Mouse (Mus musculus) hindbrain, embryonic 16.5 days (tissue): ENCODE measurements around the gene Cdkn2d. TPM values are rescaled to one million over a fixed set of nuclear protein-coding genes. Genes with fewer than 3 reads are reported as not detected.

Source experiments
- ATAC-seq: fragments of 200-750 bp; cut with Nextera tagmentation; 2 replicates; pipeline ENCODE4 v1.8.0; 2017; ENCODE audit warnings: moderate TSS enrichment, moderate library complexity
- H3K27ac ChIP-seq: fragments of 300-500 bp; sonication (generic); 2 replicates; pipeline ENCODE4 v1.5.1; 2014; ENCODE audit warnings: low read depth, mild to moderate bottlenecking, control low read depth, low read length, moderate library complexity
- H3K27me3 ChIP-seq: fragments of 300-500 bp; sonication (generic); replicated peaks from 2 replicates; pipeline ENCODE4 v1.6.1; 2014; ENCODE audit warnings: low read length; ENCODE audit not compliant: control insufficient read depth, insufficient read depth
- H3K36me3 ChIP-seq: fragments of 300-500 bp; sonication (generic); 2 replicates; pipeline ENCODE4 v1.6.1; 2014; ENCODE audit warnings: mild to moderate bottlenecking, low read length, moderate library complexity, mixed read lengths; ENCODE audit not compliant: control insufficient read depth, insufficient read depth
- H3K4me1 ChIP-seq: fragments of 300-500 bp; sonication (generic); 2 replicates; pipeline ENCODE4 v1.6.1; 2014; ENCODE audit warnings: low read depth, low read length; ENCODE audit not compliant: control insufficient read depth, insufficient read depth
- H3K4me2 ChIP-seq: fragments of 300-500 bp; sonication (generic); 2 replicates; pipeline ENCODE4 v1.6.1; 2014; ENCODE audit warnings: mild to moderate bottlenecking, low read length, control low read depth, moderate library complexity
- H3K4me3 ChIP-seq: fragments of 300-500 bp; sonication (generic); 2 replicates; pipeline ENCODE4 v1.5.1; 2014; ENCODE audit warnings: mild to moderate bottlenecking, low read length, control low read depth, moderate library complexity
- H3K9ac ChIP-seq: fragments of 300-500 bp; sonication (generic); 2 replicates; pipeline ENCODE4 v1.6.1; 2014; ENCODE audit warnings: low read depth, mild to moderate bottlenecking, control low read depth, low read length, moderate library complexity
- H3K9me3 ChIP-seq: fragments of 300-500 bp; sonication (generic); 2 replicates; pipeline ENCODE4 v1.6.1; 2014; ENCODE audit warnings: mild to moderate bottlenecking, low read length, moderate library complexity; ENCODE audit not compliant: control insufficient read depth
- WGBS: fragments of 180-500 bp; shearing (Covaris S2); extraction: QIAGEN DNeasy Blood & Tissue Kit; methylation state at CpG from one replicate; pipeline ENCODE4 v1.1.7; 2014; 5-methylcytosine and 5-hydroxymethylcytosine counted together
- polyA plus RNA-seq: library from polyadenylated mRNA; unstranded; fragments of >200 nt; fragmentation: Nextera tagmentation; extraction: Ambion mirVana; gene quantifications from 2 replicates; pipeline ENCODE4 v1.2.1, GENCODE M21; 2015

Gene Cdkn2d
- polyA plus RNA-seq: 121 and 138 TPM in 2 replicates

DNA sequence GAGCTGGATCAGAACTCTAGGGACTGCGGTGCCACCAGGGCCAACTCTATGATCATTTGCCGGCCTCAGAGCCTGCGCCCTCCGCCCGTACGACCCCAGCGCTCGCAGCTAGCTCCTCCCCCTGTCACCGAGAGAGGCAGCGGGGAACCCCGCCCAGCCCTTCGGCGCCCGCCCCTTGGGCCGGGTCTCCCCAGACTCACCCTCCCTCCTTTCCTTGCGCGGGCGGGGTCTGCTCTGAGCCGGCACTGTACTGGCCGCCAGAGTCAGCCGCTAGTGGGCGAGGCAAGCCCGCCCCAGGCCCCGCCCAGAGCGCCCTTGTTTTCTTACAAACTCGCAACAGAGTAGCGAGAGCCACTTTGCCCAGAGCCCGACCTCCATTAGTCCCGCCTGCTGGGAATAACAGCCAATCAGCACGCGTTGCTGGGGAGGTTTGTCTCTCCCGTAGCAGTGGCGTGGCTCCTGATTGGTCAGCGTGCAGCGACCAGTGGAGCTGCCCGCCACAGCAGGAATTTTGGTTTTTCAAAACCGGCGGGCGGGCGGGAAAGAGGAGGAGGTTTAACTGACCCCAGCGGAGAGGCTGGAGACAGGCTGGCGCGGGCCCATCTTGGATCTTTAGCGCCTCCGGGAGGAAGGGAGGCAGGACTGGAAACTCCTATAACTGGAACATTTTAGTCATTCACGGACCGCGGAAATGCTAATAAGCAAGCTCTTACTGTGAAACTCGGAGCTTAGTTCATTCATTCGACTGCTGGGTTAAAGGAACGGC, at the start of gene Cdkn2d:
TSS of gene Cdkn2d (minus strand) at position 386 of the 766 bp plus-strand sequence.
- under 1% methylated on average over 46 of the region's 51 CpGs for WGBS
- Histone ChIP-seq H3K9ac (peak within 1 kb of the TSS; percentile 83), H3K9me3 (no peaks in the 10 kb centered on the region), H3K4me1 (peaks cover 30% of the 10 kb centered on the region), H3K4me2 (peak within 1 kb of the TSS; percentile 69), H3K27me3 (no peaks in the 10 kb centered on the region), H3K4me3 (peak within 1 kb of the TSS; percentile 62), H3K36me3 (no peaks in the 10 kb centered on the region), H3K27ac (peak within 1 kb of the TSS; percentile 83)
- peak; percentile 97 for ATAC-seq

DNA sequence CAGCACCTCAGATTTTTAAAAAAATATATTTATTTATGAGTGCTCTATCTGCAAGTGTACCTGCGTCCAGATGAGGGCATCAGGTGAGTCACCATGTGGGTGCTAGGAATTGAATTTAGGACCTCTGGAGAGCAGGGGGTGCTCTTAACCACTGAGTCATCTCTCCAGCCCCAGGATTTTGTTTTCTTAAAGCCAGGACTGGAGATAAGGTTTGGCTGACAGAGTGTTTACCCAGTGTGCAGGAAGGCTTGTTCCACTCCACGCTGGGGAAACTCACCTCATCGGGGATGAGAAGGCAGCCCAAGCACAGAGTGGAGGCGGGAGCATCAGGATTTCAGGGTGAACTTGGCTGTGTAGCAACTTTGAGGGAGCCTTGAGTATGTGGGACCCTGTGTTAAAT, 49.2 kb upstream of the Cdkn2d start:
- no peak overlapping the region for H3K27ac ChIP-seq
- no peaks in the 10 kb centered on the region for H3K27me3 ChIP-seq
- no peak overlapping the region for H3K4me2 ChIP-seq
- no peaks in the 10 kb centered on the region for H3K4me1 ChIP-seq
- ATAC-seq: no peak
- peaks cover 20% of the 10 kb centered on the region for H3K36me3 ChIP-seq
- 87% methylated on average over 4 of the region's 4 CpGs for WGBS
- no peak overlapping the region for H3K9ac ChIP-seq
- no peaks in the 10 kb centered on the region for H3K9me3 ChIP-seq
- no peak overlapping the region for H3K4me3 ChIP-seq

DNA sequence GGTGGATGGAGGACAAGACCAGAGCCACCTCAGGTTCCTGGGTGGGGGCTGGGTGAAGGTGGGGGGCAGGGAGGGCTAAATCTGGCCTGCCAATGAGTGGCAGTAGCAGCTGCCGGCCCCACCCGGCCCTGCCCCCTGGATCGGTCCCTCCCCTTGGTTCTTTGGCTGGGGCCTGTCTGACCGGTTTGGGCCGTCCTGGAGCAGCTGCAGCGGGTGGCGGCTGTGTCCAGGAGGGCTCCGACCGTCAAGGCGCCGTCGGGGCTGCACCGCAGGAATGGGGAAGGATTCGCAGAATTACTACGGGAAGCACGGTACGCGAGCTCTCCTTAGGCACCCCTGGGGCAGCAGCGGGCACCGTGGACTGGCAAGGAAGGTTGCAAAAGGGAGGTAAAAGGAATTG, 46.4 kb upstream of the Cdkn2d start:
- no peaks in the 10 kb centered on the region for H3K9me3 ChIP-seq
- H3K4me1 ChIP-seq: peaks cover 2% of the 10 kb centered on the region; the same call in 1 of the 2 replicates
- no peak overlapping the region for H3K27ac ChIP-seq
- H3K36me3 ChIP-seq: peaks cover 14% of the 10 kb centered on the region; the same call in 1 of the 2 replicates
- no peak overlapping the region for H3K4me3 ChIP-seq
- H3K27me3 ChIP-seq: no peaks in the 10 kb centered on the region
- ATAC-seq: no peak
- H3K4me2 ChIP-seq: no peak overlapping the region
- WGBS: 20% methylated on average over 20 of the region's 20 CpGs
- no peak overlapping the region for H3K9ac ChIP-seq

DNA sequence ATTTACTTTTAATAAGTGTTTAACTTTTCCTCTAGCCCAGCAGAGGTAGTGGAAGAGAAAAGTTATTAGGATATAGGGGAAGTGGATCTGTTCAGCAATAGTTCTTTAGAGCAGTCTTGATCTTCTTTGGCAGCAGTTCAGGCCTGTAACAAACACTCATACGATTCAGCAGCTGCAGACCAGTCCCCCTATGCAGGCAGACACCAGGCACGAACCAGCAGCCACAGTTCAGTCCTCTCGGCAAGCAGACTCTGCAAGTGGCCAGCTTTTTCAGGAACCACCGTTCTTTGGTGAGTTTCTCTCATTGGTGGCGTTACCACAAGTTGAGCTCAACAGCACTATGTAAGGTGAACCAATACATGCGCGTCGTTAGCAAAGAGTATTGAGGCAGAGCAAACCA, 45.3 kb upstream of the Cdkn2d start:
- WGBS: 83% methylated on average over 8 of the region's 8 CpGs
- Histone ChIP-seq H3K4me2 (no peak overlapping the region), H3K9ac (no peak overlapping the region), H3K27me3 (no peaks in the 10 kb centered on the region), H3K4me1 (peaks cover 2% of the 10 kb centered on the region; the same call in 1 of the 2 replicates), H3K9me3 (no peaks in the 10 kb centered on the region), H3K36me3 (peaks cover 5% of the 10 kb centered on the region; the same call in 1 of the 2 replicates), H3K27ac (no peak overlapping the region), H3K4me3 (no peak overlapping the region)
- no peak for ATAC-seq

DNA sequence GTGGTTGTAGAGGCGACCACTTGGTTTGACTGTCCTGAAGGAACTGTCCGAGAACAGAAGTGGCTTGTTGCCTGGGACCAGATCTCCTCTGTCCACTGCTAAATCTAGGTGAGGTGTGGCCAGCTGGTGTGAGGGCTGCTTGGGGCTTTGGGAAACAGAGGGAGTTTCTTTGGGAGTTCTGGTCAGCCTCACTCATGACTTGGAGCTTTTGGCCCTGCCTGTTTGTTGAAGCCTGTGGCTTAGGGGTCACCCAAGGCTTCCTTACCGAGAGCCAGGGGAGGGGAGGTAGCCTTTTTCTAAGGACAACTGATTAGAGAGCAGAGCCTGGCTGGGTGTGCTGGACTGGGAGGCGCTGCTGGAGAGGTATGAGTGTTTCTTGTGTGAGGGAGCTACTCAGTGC, 44.2 kb upstream of the Cdkn2d start:
- ATAC-seq: no peak
- H3K4me3 ChIP-seq: no peak overlapping the region
- peaks cover 2% of the 10 kb centered on the region; the same call in 1 of the 2 replicates for H3K4me1 ChIP-seq
- WGBS: 93% methylated on average over 4 of the region's 4 CpGs
- no peak overlapping the region for H3K9ac ChIP-seq
- no peak overlapping the region for H3K27ac ChIP-seq
- H3K9me3 ChIP-seq: no peaks in the 10 kb centered on the region
- H3K27me3 ChIP-seq: no peaks in the 10 kb centered on the region
- H3K4me2 ChIP-seq: no peak overlapping the region
- H3K36me3 ChIP-seq: peaks cover 3% of the 10 kb centered on the region; the same call in 1 of the 2 replicates

DNA sequence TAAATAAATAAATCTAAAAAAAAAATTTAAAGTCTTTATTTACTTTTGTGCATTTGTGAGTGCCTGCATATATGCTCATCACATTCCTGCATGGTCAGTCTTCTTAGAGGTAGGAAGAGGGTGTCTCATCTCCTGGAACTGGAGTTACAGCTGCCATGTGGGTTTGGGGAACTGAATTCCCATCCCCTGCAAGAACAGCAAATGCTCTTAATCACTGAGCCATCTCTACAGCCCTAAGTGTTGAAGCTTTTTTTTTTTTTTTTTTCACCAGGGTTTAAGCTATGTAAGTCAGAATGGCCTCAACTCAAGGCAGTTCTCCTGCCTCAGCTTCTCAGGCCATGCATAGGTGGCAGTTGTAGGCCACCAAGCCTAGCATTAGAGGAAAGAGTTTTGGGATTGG, 43.5 kb upstream of the Cdkn2d start:
- Histone ChIP-seq H3K36me3 (no peaks in the 10 kb centered on the region), H3K4me3 (no peak overlapping the region), H3K27ac (no peak overlapping the region), H3K9ac (no peak overlapping the region), H3K4me2 (no peak overlapping the region), H3K9me3 (no peaks in the 10 kb centered on the region), H3K4me1 (peaks cover 2% of the 10 kb centered on the region; the same call in 1 of the 2 replicates), H3K27me3 (no peaks in the 10 kb centered on the region)
- no peak for ATAC-seq

DNA sequence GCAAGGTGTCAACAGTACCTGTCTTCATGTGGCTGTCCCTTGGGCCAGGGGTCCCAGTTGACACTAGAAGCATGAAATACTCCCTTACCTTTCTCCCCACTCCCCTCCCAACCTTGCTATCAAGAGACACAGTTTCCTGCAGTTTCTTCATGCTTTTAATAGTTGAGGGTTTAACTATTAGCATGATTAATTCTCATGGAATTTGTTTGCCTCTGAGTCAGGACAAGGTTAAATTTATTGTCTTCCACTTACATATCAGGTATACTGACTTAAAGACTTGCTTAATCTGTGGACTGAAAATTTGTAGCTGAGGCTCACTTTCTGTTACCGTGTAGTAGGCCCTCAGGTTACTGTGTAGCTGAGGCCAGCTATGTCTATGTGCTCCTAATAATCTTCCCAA, 42.3 kb upstream of the Cdkn2d start:
- H3K4me2 ChIP-seq: no peak overlapping the region
- H3K27me3 ChIP-seq: no peaks in the 10 kb centered on the region
- peaks cover 2% of the 10 kb centered on the region; the same call in 1 of the 2 replicates for H3K4me1 ChIP-seq
- no peak overlapping the region for H3K4me3 ChIP-seq
- H3K9ac ChIP-seq: no peak overlapping the region
- no peak overlapping the region for H3K27ac ChIP-seq
- WGBS: 86% methylated on average over 1 of the region's 1 CpGs
- H3K36me3 ChIP-seq: no peaks in the 10 kb centered on the region
- no peaks in the 10 kb centered on the region for H3K9me3 ChIP-seq
- no peak for ATAC-seq

DNA sequence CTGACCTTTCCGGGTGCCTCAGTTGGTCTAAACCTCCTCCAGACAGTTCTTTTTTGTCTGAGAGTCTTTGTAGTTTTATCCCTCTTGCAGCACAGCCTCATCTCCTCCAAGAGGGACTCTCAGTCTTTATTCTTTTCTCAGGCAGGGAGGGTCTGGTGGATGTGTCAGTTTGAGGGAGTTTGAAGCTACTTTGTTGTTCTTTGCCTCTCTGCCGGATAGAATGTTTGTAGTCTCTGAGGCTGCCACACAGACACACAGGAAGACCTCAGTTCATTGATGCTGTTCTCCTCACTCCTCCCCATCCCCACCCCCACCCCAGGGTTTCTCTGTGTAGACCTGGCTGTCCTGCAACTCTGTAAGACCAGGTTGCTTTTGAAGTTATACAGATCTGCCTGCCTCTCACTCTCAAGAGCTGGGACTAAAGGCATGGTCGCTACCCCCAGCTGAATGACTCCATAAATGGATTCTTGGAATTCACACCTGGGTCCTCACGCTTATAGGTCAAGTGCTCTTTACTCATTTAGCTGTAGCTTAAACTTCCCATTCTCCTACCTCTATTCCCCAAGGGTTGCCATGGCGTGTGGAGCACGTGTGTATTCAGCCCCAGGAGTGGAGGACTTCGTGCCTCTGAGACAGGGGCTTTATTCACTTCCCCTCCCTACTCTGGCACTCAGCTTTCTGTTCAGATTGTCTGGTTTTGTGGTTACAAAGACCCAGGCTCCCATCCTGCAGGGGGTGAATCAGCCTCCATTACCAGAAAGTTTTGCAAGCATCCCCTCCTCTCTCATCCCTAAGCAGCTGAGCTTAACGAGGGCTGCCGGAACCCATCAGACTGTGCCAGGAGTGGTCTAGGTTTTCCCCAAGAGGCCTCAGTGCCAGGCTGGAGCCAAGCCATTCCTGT, 41.2 kb upstream of the Cdkn2d start:
- Histone ChIP-seq H3K27ac (no peak overlapping the region), H3K4me3 (no peak overlapping the region), H3K4me2 (no peak overlapping the region), H3K27me3 (no peaks in the 10 kb centered on the region), H3K9ac (no peak overlapping the region; the same call in 1 of the 2 replicates), H3K4me1 (peaks cover 2% of the 10 kb centered on the region; the same call in 1 of the 2 replicates), H3K36me3 (no peaks in the 10 kb centered on the region), H3K9me3 (no peaks in the 10 kb centered on the region)
- ATAC-seq: peak; percentile 34; the same call in 1 of the 2 replicates
- WGBS: 25% methylated on average over 9 of the region's 9 CpGs
